Mouse (Mus musculus): ENCODE data around the gene Rnpepl1. TPM values are rescaled to one million over a fixed set of nuclear protein-coding genes. Genes with fewer than 3 reads are reported as not detected.

Gene Rnpepl1
- polyA plus RNA-seq, 1 experiment from 2014 or later: 40.8 TPM

GRCm38 (mm10) chr1:92914993-92915392 lies 4.4 kb downstream of the Rnpepl1 start:
- no peak for ATAC-seq (ENCODE audit: insufficient number of reproducible peaks, insufficient read depth, low FRiP score, low read depth)
- H3K27me3 ChIP-seq (ENCODE audit: control insufficient read depth, insufficient read depth, low read length): no peaks in the 10 kb centered on the region
- peaks cover 60% of the 10 kb centered on the region for H3K36me3 ChIP-seq (ENCODE audit: control insufficient read depth, insufficient read depth, low read length)
- H3K4me1 ChIP-seq (ENCODE audit: control insufficient read depth in 2 of 2, insufficient read depth in 2 of 2, low read length in 2 of 2): peaks cover 9 to 17% of the 10 kb centered on the region in 2 experiments
- H3K9ac ChIP-seq (ENCODE audit: low read length): no peak overlapping the region
- no peak overlapping the region for H3K4me3 ChIP-seq (ENCODE audit: control insufficient read depth in 1 of 2, insufficient read depth in 1 of 2, low read depth in 1 of 2, low read length in 2 of 2)
- H3K9me3 ChIP-seq (ENCODE audit: control insufficient read depth, low read length): no peaks in the 10 kb centered on the region
- no peak overlapping the region for H3K27ac ChIP-seq (replicated peaks in 1 of 2; ENCODE audit: control insufficient read depth in 1 of 2, insufficient read depth in 1 of 2, low read depth in 2 of 2, low read length in 2 of 2)
- H3K4me2 ChIP-seq (ENCODE audit: low read length): no peak overlapping the region
- 92% methylated on average over 11 of the region's 11 CpGs for WGBS

DNA sequence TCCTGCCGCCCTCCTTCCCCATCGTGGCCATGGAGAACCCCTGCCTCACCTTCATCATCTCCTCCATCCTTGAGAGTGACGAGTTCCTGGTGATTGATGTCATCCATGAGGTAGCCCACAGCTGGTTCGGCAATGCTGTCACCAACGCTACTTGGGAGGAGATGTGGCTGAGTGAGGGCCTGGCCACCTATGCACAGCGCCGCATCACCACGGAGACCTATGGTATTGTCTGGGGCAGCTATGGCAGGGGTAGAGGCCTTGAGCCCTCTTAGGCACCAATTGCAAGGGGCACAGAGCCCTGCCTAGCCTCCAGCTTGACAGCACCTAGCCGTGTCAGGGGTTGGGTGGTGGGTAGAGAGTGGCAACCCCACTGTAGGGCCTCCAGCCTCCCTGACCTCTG lies 6.1 kb downstream of the Rnpepl1 start:
- H3K4me1 ChIP-seq (ENCODE audit: control insufficient read depth in 2 of 2, insufficient read depth in 2 of 2, low read length in 2 of 2): peaks cover 14 to 30% of the 10 kb centered on the region in 2 experiments
- H3K27me3 ChIP-seq (ENCODE audit: control insufficient read depth, insufficient read depth, low read length): no peaks in the 10 kb centered on the region
- H3K36me3 ChIP-seq (ENCODE audit: control insufficient read depth, insufficient read depth, low read length): peaks cover 68% of the 10 kb centered on the region
- 92% methylated on average over 9 of the region's 9 CpGs for WGBS
- H3K4me3 ChIP-seq (ENCODE audit: control insufficient read depth in 1 of 2, insufficient read depth in 1 of 2, low read depth in 1 of 2, low read length in 2 of 2): no peak overlapping the region
- H3K4me2 ChIP-seq (ENCODE audit: low read length): no peak overlapping the region
- no peaks in the 10 kb centered on the region for H3K9me3 ChIP-seq (ENCODE audit: control insufficient read depth, low read length)
- no peak overlapping the region for H3K9ac ChIP-seq (ENCODE audit: low read length)
- ATAC-seq (ENCODE audit: insufficient number of reproducible peaks, insufficient read depth, low FRiP score, low read depth): no peak
- no peak overlapping the region for H3K27ac ChIP-seq (replicated peaks in 1 of 2; ENCODE audit: control insufficient read depth in 1 of 2, insufficient read depth in 1 of 2, low read depth in 2 of 2, low read length in 2 of 2)

DNA sequence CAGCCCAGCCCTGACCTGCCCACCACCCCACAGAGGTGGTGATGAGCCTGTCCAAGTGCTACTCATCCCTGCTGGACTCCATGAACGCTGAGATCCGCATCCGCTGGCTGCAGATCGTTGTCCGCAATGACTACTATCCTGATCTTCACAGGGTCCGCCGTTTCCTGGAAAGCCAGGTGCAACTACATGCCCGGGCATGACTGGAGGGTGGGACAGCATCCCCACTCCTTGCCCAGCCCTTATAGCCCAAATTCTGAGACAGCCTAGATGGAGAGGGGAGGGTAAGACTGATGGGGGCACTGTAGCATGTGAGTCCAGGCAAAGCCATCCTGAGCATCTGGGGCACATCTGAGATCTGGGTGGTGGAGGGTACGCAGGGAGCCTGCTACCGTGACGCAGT lies 8.6 kb downstream of the Rnpepl1 start:
- ATAC-seq (ENCODE audit: insufficient number of reproducible peaks, insufficient read depth, low FRiP score, low read depth): no peak
- peaks cover 65% of the 10 kb centered on the region for H3K36me3 ChIP-seq (ENCODE audit: control insufficient read depth, insufficient read depth, low read length)
- WGBS: 97% methylated on average over 11 of the region's 11 CpGs

DNA sequence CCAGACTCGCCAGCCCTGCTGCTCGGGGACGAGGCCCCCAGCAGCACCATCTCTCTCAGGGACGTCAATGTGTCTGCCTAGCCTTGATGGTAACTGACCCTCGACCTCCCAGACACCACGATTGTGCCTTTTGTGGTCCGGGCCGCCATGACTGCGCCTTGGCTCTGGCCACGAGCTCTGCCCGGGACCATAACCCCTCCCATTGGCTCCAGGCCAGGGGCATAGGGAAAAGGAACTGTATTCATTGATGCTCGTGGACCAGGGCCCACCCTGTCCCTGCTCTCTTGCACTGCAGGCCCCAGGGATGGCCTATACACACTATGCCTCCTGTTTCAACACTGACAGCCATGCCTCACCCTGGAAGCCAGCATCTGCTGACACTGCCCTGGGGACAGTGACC lies 9.2 kb downstream of the Rnpepl1 start:
- no peak for ATAC-seq (ENCODE audit: insufficient number of reproducible peaks, insufficient read depth, low FRiP score, low read depth)
- WGBS: 89% methylated on average over 12 of the region's 12 CpGs

More for the DNA sequence above, 8.6 kb downstream of the Rnpepl1 start:
- Histone ChIP-seq H3K27ac (replicated peaks in 1 of 2; ENCODE audit: control insufficient read depth in 1 of 2, insufficient read depth in 1 of 2, low read depth in 2 of 2, low read length in 2 of 2) (no peak overlapping the region), H3K4me1 (ENCODE audit: control insufficient read depth in 2 of 2, insufficient read depth in 2 of 2, low read length in 2 of 2) (peaks cover 9 to 24% of the 10 kb centered on the region in 2 experiments), H3K4me3 (ENCODE audit: control insufficient read depth in 1 of 2, insufficient read depth in 1 of 2, low read depth in 1 of 2, low read length in 2 of 2) (no peak overlapping the region), H3K4me2 (ENCODE audit: low read length) (no peak overlapping the region), H3K9me3 (ENCODE audit: control insufficient read depth, low read length) (no peaks in the 10 kb centered on the region), H3K27me3 (ENCODE audit: control insufficient read depth, insufficient read depth, low read length) (no peaks in the 10 kb centered on the region), H3K9ac (ENCODE audit: low read length) (no peak overlapping the region)

DNA sequence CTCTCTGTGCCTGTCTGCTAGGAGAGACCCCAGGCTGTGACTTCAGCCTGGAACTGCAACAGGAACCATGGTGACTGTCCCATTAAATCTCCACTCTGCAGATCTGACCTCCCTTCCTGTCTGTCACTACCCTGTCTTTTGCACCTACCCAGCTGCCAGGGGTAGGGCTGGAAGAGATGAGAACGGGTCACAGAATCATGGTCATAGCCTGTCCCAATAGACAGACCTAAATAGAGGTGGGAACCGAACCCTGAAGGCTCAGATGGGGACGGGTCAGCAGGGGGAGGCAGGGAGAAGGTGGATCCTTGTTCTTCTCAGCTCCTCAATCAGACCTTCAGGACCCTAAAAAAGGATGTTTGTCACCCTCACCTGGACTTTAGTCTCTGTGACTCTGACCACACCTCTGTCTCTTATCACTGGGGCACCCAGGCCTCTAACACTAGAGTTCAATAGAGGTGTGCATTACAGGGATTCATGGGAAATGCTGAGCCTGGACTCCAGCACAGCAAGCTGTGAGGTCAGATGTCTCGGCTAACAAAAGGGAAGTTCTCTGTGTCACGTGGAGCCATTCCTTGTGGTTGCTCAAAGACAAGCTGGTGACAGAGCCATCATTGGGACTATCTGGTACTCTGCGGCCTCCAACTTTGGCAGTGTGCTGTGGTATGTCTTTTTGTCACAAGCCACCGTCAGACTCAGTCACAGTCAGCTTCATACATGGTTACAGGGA lies 10.1 kb downstream of the Rnpepl1 start:
- H3K27ac ChIP-seq (replicated peaks in 1 of 2; ENCODE audit: control insufficient read depth in 1 of 2, insufficient read depth in 1 of 2, low read depth in 2 of 2, low read length in 2 of 2): peak overlapping the region in 1 of 2 experiments; percentile 21; a peak in 1 of 4 replicates
- peaks cover 52% of the 10 kb centered on the region for H3K36me3 ChIP-seq (ENCODE audit: control insufficient read depth, insufficient read depth, low read length)
- no peak overlapping the region for H3K4me2 ChIP-seq (ENCODE audit: low read length)
- no peaks in the 10 kb centered on the region for H3K9me3 ChIP-seq (ENCODE audit: control insufficient read depth, low read length)
- 68% methylated on average over 7 of the region's 7 CpGs for WGBS
- no peak overlapping the region for H3K9ac ChIP-seq (ENCODE audit: low read length)
- no peak overlapping the region for H3K4me3 ChIP-seq (ENCODE audit: control insufficient read depth in 1 of 2, insufficient read depth in 1 of 2, low read depth in 1 of 2, low read length in 2 of 2)
- no peak for ATAC-seq (ENCODE audit: insufficient number of reproducible peaks, insufficient read depth, low FRiP score, low read depth)
- no peaks in the 10 kb centered on the region for H3K27me3 ChIP-seq (ENCODE audit: control insufficient read depth, insufficient read depth, low read length)
- peaks cover 9 to 24% of the 10 kb centered on the region in 2 experiments for H3K4me1 ChIP-seq (ENCODE audit: control insufficient read depth in 2 of 2, insufficient read depth in 2 of 2, low read length in 2 of 2)

More for the DNA sequence above, 9.2 kb downstream of the Rnpepl1 start:
- Histone ChIP-seq H3K9me3 (ENCODE audit: control insufficient read depth, low read length) (no peaks in the 10 kb centered on the region), H3K36me3 (ENCODE audit: control insufficient read depth, insufficient read depth, low read length) (peaks cover 61% of the 10 kb centered on the region), H3K9ac (ENCODE audit: low read length) (no peak overlapping the region), H3K4me2 (ENCODE audit: low read length) (no peak overlapping the region), H3K4me1 (ENCODE audit: control insufficient read depth in 2 of 2, insufficient read depth in 2 of 2, low read length in 2 of 2) (peaks cover 9 to 24% of the 10 kb centered on the region in 2 experiments), H3K27ac (replicated peaks in 1 of 2; ENCODE audit: control insufficient read depth in 1 of 2, insufficient read depth in 1 of 2, low read depth in 2 of 2, low read length in 2 of 2) (no peak overlapping the region), H3K4me3 (ENCODE audit: control insufficient read depth in 1 of 2, insufficient read depth in 1 of 2, low read depth in 1 of 2, low read length in 2 of 2) (no peak overlapping the region), H3K27me3 (ENCODE audit: control insufficient read depth, insufficient read depth, low read length) (no peaks in the 10 kb centered on the region)

GRCm38 (mm10) chr1:92921496-92921895 lies 10.9 kb downstream of the Rnpepl1 start:
- Histone ChIP-seq H3K4me2 (ENCODE audit: low read length) (no peak overlapping the region), H3K4me3 (ENCODE audit: control insufficient read depth in 1 of 2, insufficient read depth in 1 of 2, low read depth in 1 of 2, low read length in 2 of 2) (no peak overlapping the region), H3K4me1 (ENCODE audit: control insufficient read depth in 2 of 2, insufficient read depth in 2 of 2, low read length in 2 of 2) (peaks cover 9 to 24% of the 10 kb centered on the region in 2 experiments), H3K9ac (ENCODE audit: low read length) (no peak overlapping the region), H3K27me3 (ENCODE audit: control insufficient read depth, insufficient read depth, low read length) (no peaks in the 10 kb centered on the region), H3K9me3 (ENCODE audit: control insufficient read depth, low read length) (no peaks in the 10 kb centered on the region), H3K36me3 (ENCODE audit: control insufficient read depth, insufficient read depth, low read length) (peaks cover 44% of the 10 kb centered on the region), H3K27ac (replicated peaks in 1 of 2; ENCODE audit: control insufficient read depth in 1 of 2, insufficient read depth in 1 of 2, low read depth in 2 of 2, low read length in 2 of 2) (peak overlapping the region; percentile 21 to 46; a peak in 3 of 4 replicates)
- no peak for ATAC-seq (ENCODE audit: insufficient number of reproducible peaks, insufficient read depth, low FRiP score, low read depth)
- WGBS: 39% methylated on average over 4 of the region's 4 CpGs

DNA sequence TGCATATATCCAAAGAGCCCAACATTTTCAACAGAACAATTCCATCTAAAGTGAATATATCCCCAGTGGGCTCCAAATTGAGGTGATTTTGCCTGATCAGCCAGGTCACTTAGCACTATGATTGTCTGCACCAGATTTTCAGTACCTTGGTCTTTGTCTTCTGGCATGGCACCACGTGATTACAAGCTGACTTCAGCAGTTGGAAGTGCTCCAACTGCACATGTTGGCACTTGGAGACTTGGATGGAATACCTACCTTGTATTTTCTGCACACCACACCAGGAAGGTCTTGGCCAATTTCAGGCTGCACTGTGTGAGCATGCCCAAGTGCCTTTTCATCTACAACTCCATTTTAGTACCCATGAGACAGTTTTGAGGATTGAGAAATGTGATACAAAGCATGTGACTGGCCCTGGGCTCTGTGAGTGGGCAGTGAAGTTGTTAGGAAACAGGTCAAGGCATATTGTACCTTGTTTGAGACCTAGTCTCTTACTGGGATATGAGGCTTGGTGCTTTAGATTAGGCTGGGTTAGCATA lies 19.7 kb downstream of the Rnpepl1 start:
- no peak overlapping the region for H3K9ac ChIP-seq (ENCODE audit: low read length)
- no peak overlapping the region for H3K4me2 ChIP-seq (ENCODE audit: low read length)
- H3K9me3 ChIP-seq (ENCODE audit: control insufficient read depth, low read length): peaks cover 5% of the 10 kb centered on the region; the same call in 1 of the 2 replicates
- no peak overlapping the region for H3K27ac ChIP-seq (replicated peaks in 1 of 2; ENCODE audit: control insufficient read depth in 1 of 2, insufficient read depth in 1 of 2, low read depth in 2 of 2, low read length in 2 of 2)
- no peaks in the 10 kb centered on the region for H3K27me3 ChIP-seq (ENCODE audit: control insufficient read depth, insufficient read depth, low read length)
- H3K4me3 ChIP-seq (ENCODE audit: control insufficient read depth in 1 of 2, insufficient read depth in 1 of 2, low read depth in 1 of 2, low read length in 2 of 2): no peak overlapping the region
- ATAC-seq (ENCODE audit: insufficient number of reproducible peaks, insufficient read depth, low FRiP score, low read depth): no peak
- H3K4me1 ChIP-seq (ENCODE audit: control insufficient read depth in 2 of 2, insufficient read depth in 2 of 2, low read length in 2 of 2): peaks cover 3 to 10% of the 10 kb centered on the region in 2 experiments; a peak in 3 of 4 replicates
- no peaks in the 10 kb centered on the region for H3K36me3 ChIP-seq (ENCODE audit: control insufficient read depth, insufficient read depth, low read length)
- WGBS: 12% methylated on average over 1 of the region's 1 CpGs

Measured in heart, embryonic 14.5 days (tissue).